Mouse (Mus musculus) hindbrain, postnatal 0 days (tissue): ENCODE results near the gene Ambra1. TPM values are rescaled to one million over a fixed set of nuclear protein-coding genes. Genes with fewer than 3 reads are reported as not detected.

ENCODE experiments used
- ATAC-seq: fragments of 200-750 bp; cut with Nextera tagmentation; 2 replicates; pipeline ENCODE4 v1.8.0; 2017; ENCODE audit warnings: mild to moderate bottlenecking, moderate TSS enrichment, moderate library complexity
- DNase-seq: peaks from one replicate; pipeline ENCODE4 v3.0.0-alpha.2; 2015; ENCODE audit warnings: low spot score
- H3K27ac ChIP-seq: fragments of 300-500 bp; sonication (generic); 2 replicates; pipeline ENCODE4 v1.5.1; 2014; ENCODE audit warnings: mild to moderate bottlenecking
- H3K27me3 ChIP-seq: fragments of 300-500 bp; sonication (generic); 2 replicates; pipeline ENCODE4 v1.6.1; 2014; ENCODE audit warnings: low read length, mixed read lengths; ENCODE audit not compliant: insufficient read depth
- H3K36me3 ChIP-seq: fragments of 300-500 bp; sonication (generic); 2 replicates; pipeline ENCODE4 v1.6.1; 2014; ENCODE audit warnings: low read length, mixed read lengths; ENCODE audit not compliant: insufficient read depth
- H3K4me1 ChIP-seq: fragments of 300-500 bp; sonication (generic); 2 replicates; pipeline ENCODE4 v1.6.1; 2014; ENCODE audit warnings: antibody characterized with exemption, low read length, mixed read lengths; ENCODE audit not compliant: insufficient read depth
- H3K4me2 ChIP-seq: fragments of 300-500 bp; sonication (generic); 2 replicates; pipeline ENCODE4 v1.6.1; 2014; ENCODE audit warnings: low read depth, mild to moderate bottlenecking, low read length, moderate library complexity, mixed read lengths
- H3K4me3 ChIP-seq: fragments of 300-500 bp; sonication (generic); 2 replicates; pipeline ENCODE4 v1.5.1; 2014; ENCODE audit warnings: low read length
- H3K9ac ChIP-seq: fragments of 300-500 bp; sonication (generic); replicated peaks from 2 replicates; pipeline ENCODE4 v1.6.1; 2014; ENCODE audit warnings: mild to moderate bottlenecking, low read length, moderate library complexity, mixed read lengths
- H3K9me3 ChIP-seq: fragments of 300-500 bp; sonication (generic); 2 replicates; pipeline ENCODE4 v1.6.1; 2016; ENCODE audit warnings: low read length, mixed read lengths
- CTCF ChIP-seq: IDR thresholded peaks from 2 replicates; pipeline ENCODE4 v1.5.1; 2016; ENCODE audit warnings: antibody characterized with exemption, control low read depth, low read depth
- WGBS: fragments of 180-500 bp; shearing (Covaris S2); extraction: QIAGEN DNeasy Blood & Tissue Kit; methylation state at CpG from one replicate; pipeline ENCODE4 v1.1.7; 2014; 5-methylcytosine and 5-hydroxymethylcytosine counted together
- polyA plus RNA-seq: library from polyadenylated mRNA; unstranded; fragments of >200 nt; fragmentation: Nextera tagmentation; extraction: Ambion mirVana; gene quantifications from 2 replicates; pipeline ENCODE4 v1.2.1, GENCODE M21; 2015
- total RNA-seq: library from RNA; depleted of rRNA; stranded (reverse); fragments of >200 nt; gene quantifications from 2 replicates; pipeline ENCODE4 v1.2.3, GENCODE M21; 2014

Gene Ambra1
- total and polyA plus RNA-seq, 2 experiments from 2014 or later, result 15.7 to 50.6 TPM

DNA sequence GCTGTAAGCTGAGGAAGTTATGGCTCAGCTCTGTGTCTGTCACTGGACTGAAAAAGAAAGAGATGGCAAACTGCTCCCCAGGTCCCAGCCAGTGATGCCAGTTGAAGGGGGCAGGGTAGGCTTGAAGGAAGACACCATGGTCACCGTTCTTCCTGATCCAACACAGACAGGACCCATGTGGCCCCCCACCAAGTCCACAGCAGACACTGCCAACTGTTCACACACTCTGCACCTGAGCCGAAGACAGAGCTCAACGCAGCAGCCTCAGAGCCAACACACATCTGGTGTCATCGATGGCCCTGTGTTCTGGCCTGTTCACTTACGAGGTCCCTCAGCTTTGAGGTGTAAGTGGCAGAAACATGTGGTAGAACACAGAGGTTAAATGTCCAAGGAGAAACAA, 230.5 kb downstream of the Ambra1 start:
- ATAC-seq (no peak), DNase-seq (no peak)
- Histone ChIP-seq H3K4me3 (no peak overlapping the region), H3K27me3 (no peaks in the 10 kb centered on the region), H3K4me1 (peaks cover 32% of the 10 kb centered on the region), H3K27ac (peak overlapping the region; percentile 51; the same call in 1 of the 2 replicates), H3K36me3 (no peaks in the 10 kb centered on the region), H3K4me2 (no peak overlapping the region), H3K9ac (no peak overlapping the region; the same call in 1 of the 2 replicates), H3K9me3 (no peaks in the 10 kb centered on the region)
- 67% methylated on average over 5 of the region's 5 CpGs for WGBS
- no peak for TF ChIP-seq CTCF

DNA sequence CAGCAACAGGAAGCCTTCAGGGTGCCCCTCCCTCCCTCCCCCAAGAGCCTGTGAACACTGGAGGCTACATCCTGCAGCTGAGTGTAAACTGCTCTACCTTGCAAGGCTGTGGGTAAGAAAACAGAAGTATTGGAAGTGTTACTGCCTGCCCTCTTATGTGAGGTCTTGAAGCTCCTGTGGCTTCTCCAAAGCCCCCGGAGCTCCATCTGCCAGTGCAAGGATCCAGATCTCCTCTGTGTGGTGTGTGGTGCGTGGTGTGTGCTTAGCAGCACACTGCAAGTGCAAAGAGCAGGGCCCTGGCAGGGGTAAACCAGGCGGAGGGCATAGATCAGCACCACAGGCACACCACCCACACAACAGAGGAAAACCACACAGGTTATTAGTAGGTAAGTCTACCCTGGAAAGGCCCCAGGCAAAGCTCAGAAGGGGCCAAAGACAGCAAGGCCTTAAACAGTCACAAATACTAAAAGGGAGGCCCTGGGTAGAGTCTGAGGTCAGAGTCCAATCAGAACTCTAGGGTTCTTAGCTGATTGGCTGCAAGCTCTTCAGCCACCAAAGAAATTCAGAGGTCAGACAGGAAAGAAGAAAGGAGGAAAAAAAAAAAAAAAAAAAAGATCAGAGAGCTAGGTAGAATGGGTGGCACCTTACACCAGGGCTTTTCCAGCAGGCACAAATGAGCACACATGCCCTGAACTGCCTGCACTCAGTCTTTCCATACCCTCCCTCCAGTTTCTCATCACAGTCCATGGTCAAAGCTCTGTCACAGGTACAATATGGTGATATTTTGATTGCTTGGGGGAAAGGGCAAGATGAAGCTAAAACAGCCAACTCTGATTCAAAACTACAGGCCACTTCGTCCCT, 232.2 kb downstream of the Ambra1 start:
- H3K4me2 ChIP-seq, result peak overlapping the region; percentile 93
- DNase-seq (no peak), ATAC-seq (no peak)
- H3K9me3 ChIP-seq, result no peaks in the 10 kb centered on the region
- no peak for TF ChIP-seq CTCF
- H3K4me1 ChIP-seq, result peaks cover 28% of the 10 kb centered on the region
- no peaks in the 10 kb centered on the region for H3K27me3 ChIP-seq
- H3K4me3 ChIP-seq, result peak overlapping the region; percentile 86
- H3K36me3 ChIP-seq, result no peaks in the 10 kb centered on the region
- WGBS, result 44% methylated on average over 4 of the region's 4 CpGs
- H3K27ac ChIP-seq, result no peak overlapping the region
- H3K9ac ChIP-seq, result peak overlapping the region; percentile 85

GRCm38 (mm10) chr2:91962864-91963401, 233.0 kb downstream of the Ambra1 start:
- no peaks in the 10 kb centered on the region for H3K36me3 ChIP-seq
- WGBS, result under 1% methylated on average over 35 of the region's 39 CpGs
- peak overlapping the region; percentile 86 for H3K4me3 ChIP-seq
- peak overlapping the region; percentile 82 for H3K27ac ChIP-seq
- DNase-seq (no peak), ATAC-seq (no peak)
- TF ChIP-seq CTCF, result no peak
- peak overlapping the region; percentile 93 for H3K4me2 ChIP-seq
- H3K4me1 ChIP-seq, result peaks cover 26% of the 10 kb centered on the region
- H3K9ac ChIP-seq, result peak overlapping the region; percentile 85
- H3K27me3 ChIP-seq, result no peaks in the 10 kb centered on the region
- H3K9me3 ChIP-seq, result no peaks in the 10 kb centered on the region

- no peaks in the 10 kb centered on the region for H3K36me3 ChIP-seq
- WGBS, result under 1% methylated on average over 49 of the region's 57 CpGs
- peak overlapping the region; percentile 93 for H3K4me2 ChIP-seq
- ATAC-seq (peak; percentile 92), DNase-seq (peak; percentile 95)
- H3K4me1 ChIP-seq, result peaks cover 26% of the 10 kb centered on the region
- peak; percentile 69 for TF ChIP-seq CTCF
- H3K4me3 ChIP-seq, result peak overlapping the region; percentile 86
- H3K9ac ChIP-seq, result peak overlapping the region; percentile 85
- peak overlapping the region; percentile 82 for H3K27ac ChIP-seq
- no peaks in the 10 kb centered on the region for H3K27me3 ChIP-seq
- H3K9me3 ChIP-seq, result no peaks in the 10 kb centered on the region
These were observed 233.6 kb downstream of the Ambra1 start for GRCm38 (mm10) chr2:91963443-91963932.

DNA sequence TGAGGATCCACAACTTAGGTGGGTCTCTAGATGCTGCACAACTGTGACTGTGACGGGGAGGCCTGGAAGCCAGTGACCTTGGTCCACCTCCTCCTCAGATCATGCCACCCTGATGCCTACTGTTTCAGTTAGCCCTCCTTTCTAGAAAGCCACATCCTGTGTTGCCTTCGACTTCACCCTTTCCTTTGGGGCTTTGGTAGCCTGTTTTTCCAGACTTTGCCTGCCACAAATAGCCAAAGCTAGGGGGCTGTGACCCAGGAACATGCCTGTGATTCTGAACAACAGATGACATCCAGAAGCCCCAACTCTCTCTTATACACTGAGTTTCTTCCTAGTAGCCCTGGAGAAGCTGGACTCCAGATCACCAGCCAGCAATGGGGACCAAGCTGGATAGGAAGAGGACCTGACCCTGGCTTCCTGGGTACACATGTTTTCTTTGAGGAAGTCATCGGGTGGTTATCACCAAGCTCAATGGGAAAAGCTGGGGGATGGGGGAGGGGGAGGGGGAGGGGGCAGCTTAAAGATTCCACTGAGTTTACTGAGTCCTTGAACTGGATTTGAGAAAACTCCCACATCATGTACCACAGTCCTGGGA, 234.8 kb downstream of the Ambra1 start:
- H3K4me2 ChIP-seq, result no peak overlapping the region
- no peak overlapping the region for H3K4me3 ChIP-seq
- H3K36me3 ChIP-seq, result no peaks in the 10 kb centered on the region
- WGBS, result 74% methylated on average over 3 of the region's 3 CpGs
- no peak overlapping the region for H3K9ac ChIP-seq
- H3K9me3 ChIP-seq, result no peaks in the 10 kb centered on the region
- H3K4me1 ChIP-seq, result peaks cover 20% of the 10 kb centered on the region
- ATAC-seq, result no peak
- DNase-seq, result no peak
- no peak for TF ChIP-seq CTCF
- H3K27ac ChIP-seq, result no peak overlapping the region
- no peaks in the 10 kb centered on the region for H3K27me3 ChIP-seq

- H3K27ac ChIP-seq, result no peak overlapping the region
- no peaks in the 10 kb centered on the region for H3K36me3 ChIP-seq
- DNase-seq (no peak), ATAC-seq (no peak)
- peaks cover 13% of the 10 kb centered on the region for H3K4me1 ChIP-seq
- no peak overlapping the region; the same call in 1 of the 2 replicates for H3K4me3 ChIP-seq
- H3K9me3 ChIP-seq, result no peaks in the 10 kb centered on the region
- no peak for TF ChIP-seq CTCF
- H3K27me3 ChIP-seq, result no peaks in the 10 kb centered on the region
- H3K4me2 ChIP-seq, result peak overlapping the region; percentile 29
- WGBS, result 25% methylated on average over 20 of the region's 20 CpGs
- H3K9ac ChIP-seq, result no peak overlapping the region
These were observed 235.5 kb downstream of the Ambra1 start for GRCm38 (mm10) chr2:91965417-91965816.
